Mouse (Mus musculus) megakaryocyte-erythroid progenitor cell, adult 5-6 weeks (primary cell): ENCODE results near the gene Top2a. TPM values are rescaled to one million over a fixed set of nuclear protein-coding genes. Genes with fewer than 3 reads are reported as not detected.

ENCODE experiments used
- ATAC-seq: replicated peaks from 2 replicates; pipeline ENCODE4 v1.8.0; 2016; ENCODE audit warnings: mild to moderate bottlenecking, inconsistent platforms; ENCODE audit not compliant: severe bottlenecking, poor library complexity, low FRiP score, low TSS enrichment
- total RNA-seq, 2 experiments: library from RNA; stranded (forward) in 1 of 2; stranded (reverse) in 1 of 2; fragments of 200-1000, 215-1000 nt in 1 of 2; fragments of >200 nt in 1 of 2; fragmentation: Nextera tagmentation in 1 of 2; gene quantifications; 2 replicates each; pipeline ENCODE4 v1.2.3; 2014 to 2017

Gene Top2a
- total RNA-seq, 2 experiments from 2014 or later = 363 to 444 TPM

DNA sequence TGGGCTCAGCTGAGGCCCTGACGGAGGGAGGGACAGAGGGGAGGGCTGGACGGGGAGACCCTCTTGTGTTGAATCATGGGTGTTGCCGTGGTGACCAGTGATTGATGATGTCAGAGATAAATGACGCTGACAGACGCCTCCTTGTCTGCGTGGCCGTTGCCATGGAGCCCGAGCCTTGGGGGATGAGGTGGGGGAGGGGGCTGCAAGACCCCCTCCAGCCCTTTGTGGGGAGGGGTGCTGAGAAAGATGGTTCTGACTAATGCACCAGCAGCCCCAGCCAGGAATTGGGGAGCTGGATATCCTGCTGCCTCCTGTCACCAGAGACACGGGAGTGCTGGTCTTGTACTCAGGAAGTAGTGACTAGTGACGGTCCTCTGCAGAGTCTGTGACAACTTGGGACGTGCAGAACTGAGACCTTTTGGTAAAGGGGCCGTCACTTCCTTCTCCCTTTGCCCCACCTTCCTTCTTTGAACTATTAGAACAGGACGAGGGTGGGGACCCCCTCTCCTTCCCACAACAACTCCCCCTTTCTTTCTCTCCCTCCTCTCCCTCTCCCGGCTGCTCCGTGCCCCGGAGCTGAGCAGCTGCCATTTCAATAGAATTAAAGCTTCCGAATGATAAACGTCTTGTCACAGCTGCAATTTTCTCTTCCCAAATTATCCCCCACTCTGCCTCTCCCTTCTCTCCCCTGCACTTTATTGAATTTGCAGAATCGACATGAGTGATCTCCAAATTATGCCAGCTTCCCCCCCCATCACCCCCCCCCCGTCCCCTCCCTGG, 55.1 kb downstream of the Top2a start:
- ATAC-seq = no peak

GRCm38 (mm10) chr11:98968079-98968478, 55.9 kb downstream of the Top2a start:
- no peak for ATAC-seq

DNA sequence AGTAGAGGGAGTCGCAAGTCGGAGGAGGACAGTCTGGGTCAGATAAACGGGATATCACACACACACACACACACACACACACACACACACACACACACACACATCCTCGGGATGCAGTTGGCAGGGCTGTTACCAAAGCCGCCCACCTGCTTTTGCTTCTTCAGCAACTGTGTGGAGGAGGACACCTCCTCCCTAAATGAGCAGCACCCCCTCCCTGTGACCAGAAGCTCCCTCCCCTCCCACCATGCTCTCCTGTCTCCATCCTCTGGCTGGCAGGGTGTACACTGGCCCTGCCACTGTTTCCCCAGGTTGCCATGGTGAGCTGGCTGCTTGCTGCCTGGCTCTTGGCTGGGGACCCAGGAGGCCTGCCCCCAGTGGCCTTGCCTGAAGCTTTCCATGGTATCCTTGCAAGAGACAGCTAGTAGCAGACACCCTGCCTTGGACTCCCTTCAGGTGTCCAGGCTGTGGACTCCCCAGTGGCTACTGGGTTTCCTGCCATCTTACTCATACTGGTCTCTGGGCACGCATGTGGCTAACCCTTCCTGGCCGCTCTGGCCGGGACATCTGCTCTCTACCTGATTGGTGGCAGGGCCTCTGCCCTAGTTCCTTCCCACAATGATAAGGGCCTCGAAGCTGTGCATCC, 57.4 kb downstream of the Top2a start:
- peak; percentile 53 for ATAC-seq

DNA sequence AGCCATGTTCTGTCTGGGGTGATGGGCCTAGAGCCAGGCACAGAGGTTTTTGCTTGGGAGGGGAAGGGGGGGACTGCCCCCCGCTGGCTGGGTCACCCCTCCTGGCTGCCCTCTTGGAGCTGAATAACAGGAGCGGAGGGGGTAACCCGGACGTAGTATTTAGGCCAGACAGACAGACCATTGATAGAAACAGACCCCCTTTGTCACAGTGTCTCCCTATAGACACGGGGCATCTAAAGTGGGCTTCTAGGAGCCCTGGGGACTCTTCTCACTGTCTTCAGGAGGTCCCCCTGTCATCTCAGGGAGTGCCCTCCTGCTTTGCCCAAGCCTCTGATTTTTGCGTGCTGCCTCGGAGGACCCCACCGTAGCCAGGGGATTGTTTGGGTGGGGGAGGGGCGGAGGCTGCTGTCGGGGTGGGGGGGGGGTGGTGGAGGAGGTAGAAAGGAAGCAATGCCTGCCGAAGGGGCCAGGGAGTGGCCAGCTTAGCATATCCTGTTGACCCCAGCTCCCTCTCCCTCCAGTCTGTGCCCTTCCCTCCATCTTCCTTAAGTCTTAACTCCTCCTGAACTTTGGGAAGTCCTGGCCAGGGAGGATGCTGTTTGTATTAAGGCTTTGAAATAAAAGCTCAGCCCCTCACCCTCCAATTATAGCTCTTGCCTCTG, 58.4 kb downstream of the Top2a start:
- no peak for ATAC-seq

DNA sequence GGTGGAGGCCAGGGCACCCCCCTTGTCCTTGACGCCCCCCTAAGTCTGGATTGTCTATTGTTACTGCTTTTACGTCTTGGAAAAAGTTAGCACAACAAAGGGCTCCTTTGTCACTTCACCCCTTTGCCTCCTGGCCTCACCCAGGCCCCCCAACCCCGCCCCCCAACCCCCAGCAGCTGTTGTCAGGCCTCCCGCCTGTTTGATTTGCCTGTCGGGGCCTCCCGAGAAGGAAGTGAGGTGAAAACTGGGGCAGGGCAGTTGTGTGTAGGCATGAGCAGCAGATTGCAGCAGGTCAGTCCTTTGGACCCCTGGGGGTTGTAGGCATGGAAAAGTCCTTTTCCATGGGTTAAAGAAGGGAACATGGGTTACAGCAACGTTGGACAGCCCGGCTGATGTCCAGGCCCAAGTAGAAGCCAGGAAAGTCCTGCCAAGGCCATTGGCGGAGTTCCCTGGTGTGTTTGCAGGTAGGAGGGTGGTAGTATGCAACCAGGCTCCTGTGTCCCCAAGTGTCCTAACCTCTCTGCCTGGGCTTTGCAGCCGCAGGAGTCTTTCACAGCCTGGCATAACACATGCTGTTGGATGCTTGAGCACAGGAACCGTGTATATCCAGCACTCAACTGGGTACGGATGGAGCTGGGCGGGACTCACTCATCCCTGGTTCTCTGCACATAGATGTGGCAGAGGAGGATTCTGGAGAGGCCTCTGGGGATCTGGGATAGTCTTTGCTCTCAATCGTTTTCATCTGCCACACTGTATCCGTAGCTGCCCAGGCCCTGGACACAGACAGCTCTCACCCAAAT, 59.2 kb downstream of the Top2a start:
- ATAC-seq = no peak

- no peak for ATAC-seq
Measured at GRCm38 (mm10) chr11:98964201-98964615, 59.8 kb downstream of the Top2a start.

DNA sequence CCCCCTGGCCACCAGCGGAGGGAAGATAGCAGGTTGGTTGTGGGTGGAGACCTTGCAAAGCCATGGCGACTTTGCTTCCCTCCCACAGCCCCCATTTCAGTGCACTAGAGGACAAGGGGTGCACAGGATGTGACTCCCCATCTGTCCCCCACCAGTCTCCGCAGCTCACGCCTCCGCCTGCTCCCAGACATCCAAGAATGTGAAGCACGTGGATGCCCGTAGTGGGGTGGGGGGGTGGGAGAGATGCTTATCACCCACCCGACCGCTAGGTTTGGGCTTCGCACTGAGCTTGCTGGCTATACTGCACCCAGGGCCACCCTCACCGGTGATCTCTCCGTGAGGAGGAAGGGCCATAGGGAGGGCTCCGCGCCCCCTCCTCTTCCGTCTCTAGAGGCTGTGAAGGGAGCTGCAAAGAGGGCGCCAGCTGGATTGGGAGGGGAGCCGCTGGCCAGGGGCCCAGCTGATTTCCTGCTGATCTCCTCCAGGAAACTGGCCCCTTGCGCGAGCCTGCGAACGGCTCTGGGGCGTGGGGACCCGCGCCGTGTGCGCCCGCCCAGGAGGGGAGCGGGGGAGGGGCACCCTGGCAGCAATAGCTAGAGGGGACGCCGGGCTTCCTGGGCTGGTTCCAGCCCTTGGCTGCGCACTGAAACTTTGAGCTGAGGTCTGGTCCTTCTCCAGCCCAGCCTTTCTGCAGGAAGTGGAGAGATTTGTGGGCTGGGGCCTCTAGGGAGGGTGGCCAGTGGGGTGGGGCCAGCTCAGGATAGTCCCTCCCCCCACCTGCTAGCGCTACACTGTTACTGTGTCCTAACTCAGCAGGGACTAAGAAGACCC, 60.6 kb downstream of the Top2a start:
- ATAC-seq = no peak

DNA sequence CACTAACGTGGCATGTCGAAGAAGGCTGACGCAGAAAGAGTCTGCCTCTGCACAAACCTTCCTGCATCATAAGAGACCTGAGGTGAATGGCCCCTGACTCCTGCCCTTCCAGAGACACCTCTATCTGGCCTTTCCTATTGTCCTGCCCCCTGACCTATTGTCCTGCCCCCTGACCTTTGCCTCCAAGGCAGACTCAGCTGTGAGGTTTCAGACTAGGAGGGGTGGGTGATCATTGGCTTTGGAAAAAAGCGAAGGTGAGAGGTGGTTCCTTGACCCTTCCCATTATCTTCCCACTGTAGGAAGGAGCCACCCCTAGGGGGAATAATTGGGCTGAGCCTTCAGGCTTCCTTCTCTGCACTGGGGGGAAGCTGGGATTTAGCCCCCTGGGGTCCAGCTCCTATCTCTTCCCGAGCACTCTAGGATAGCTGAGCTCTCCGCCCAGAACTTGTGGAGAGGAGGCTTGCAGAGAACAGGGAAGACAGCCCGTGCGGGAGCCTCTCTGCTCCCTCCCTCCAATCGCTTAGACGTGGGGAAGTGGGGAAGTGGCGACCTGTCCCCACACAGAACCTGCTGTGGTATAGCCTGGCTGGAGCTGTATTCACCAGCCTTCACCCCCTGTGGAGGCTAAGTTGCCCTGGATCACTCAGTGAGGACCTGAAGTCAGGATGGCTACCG, 61.4 kb downstream of the Top2a start:
- no peak for ATAC-seq

DNA sequence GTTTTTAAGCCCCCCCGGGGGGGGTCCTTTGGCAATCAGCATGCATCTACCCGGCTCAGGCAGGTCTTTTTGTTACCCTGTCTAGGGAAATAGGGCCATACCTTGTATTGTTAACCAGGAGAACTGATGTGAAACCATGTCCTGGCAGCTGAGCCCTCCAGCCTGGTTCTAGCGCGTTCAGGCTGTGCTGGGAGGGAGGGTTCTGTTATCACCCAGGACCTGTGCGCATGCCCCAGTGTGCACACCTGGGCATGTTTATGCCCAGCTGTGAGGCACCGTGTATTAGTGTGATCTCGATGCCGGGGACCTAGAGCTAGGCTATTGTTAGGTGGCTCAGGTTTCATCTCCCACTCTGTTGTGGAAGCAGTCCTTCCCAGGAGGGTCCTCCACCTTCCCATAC, 62.2 kb downstream of the Top2a start:
- no peak for ATAC-seq

DNA sequence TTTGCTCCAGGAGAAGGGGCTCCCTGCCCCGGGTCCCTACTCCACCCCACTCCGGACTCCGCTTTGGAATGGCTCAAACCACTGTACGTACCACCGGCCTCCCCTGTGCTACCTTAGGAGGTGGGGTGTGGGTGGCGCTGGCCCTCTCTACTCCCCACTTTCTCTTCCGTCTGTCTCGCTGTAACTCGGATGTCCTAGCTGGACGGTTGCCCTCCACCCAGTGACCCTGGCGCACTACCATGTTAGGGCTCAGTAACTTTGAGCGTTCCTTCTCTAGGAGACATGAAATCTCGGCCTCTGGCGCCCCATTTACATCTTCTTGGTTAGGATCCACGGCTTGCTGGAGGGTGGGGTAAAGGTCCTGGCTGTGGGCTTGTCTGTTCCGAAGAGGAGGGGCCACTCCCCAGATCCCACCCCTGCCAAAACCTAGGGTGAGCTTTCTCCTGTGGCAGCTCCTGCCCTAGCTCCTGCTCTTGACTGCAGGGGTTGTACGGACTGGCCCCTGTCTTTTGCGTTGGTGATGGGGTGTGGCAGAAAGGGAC, 62.9 kb downstream of the Top2a start:
- no peak for ATAC-seq

- no peak for ATAC-seq
Measured at GRCm38 (mm10) chr11:98960313-98960906, 63.6 kb downstream of the Top2a start.

DNA sequence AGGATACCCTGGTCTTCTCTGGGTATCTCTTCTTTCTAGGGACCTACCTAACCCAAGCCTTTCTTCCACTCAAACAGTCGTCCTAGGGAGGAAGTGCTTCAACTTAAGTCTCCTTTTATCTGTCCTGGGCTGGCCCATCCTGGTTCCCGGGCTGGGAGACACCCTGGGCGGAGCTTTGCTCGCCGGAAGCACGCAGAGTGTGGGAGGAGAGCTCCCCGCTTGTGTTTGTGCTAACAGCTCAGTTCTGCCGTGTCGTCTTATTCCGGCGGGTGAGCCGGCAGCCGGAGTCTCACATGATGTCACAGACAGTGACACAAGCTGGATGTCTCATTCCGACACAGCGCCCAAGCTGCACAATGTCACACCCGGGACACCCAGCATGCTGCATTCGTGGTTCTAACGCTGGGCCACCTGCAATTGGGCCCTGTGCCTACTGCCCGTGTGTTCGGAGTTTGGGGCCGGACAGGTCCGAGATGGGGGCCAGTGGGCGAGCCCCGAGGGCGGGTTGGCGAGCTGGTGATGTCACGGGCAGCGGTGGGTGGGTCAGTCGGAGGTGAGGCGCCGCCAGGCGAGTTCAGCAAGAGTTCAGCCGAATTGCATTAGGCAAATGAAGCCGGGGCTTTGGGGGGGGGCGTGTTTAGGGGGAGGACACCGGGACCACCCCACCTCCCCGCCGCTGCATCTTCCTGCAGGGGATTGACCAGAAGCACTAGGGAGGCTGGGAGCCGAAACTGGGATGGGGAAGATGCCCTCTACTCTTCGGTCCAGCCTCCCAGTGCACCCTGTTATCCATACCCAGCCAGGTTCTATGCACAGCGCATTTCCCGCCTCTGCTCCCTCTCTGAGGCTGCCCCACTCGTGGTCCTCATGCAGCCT, 64.3 kb downstream of the Top2a start:
- peak; percentile 82 for ATAC-seq

GRCm38 (mm10) chr11:98956340-98956739, 67.6 kb downstream of the Top2a start:
- no peak for ATAC-seq

DNA sequence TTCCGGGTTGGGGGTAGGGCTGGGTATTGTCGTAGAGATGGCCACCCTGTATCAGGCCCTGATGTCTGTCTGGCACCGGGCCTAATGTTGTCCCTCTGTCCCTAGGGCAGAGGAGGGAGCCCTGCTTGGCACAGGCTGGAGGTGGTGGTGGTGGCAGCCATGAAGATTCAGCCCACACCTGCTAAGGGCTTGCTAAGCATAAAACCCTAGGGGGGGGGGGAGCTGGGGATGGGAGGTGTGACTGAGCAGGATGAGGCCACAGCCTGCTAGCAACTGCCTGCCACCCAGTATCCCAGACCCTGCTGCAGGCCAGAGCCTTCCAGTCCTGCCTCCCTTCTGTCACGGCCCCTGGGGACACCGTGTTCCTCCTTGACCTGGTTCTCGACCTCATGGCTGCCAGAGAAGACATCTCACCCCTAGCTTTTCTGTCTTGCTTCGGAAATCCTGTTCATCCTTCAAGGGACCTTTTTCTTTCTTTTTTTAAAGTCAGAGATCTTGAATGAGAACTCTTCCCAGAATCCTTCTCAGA, 68.2 kb downstream of the Top2a start:
- ATAC-seq = 0 out of 2 replicates have a peak, but pooled peaks have one; percentile 17

DNA sequence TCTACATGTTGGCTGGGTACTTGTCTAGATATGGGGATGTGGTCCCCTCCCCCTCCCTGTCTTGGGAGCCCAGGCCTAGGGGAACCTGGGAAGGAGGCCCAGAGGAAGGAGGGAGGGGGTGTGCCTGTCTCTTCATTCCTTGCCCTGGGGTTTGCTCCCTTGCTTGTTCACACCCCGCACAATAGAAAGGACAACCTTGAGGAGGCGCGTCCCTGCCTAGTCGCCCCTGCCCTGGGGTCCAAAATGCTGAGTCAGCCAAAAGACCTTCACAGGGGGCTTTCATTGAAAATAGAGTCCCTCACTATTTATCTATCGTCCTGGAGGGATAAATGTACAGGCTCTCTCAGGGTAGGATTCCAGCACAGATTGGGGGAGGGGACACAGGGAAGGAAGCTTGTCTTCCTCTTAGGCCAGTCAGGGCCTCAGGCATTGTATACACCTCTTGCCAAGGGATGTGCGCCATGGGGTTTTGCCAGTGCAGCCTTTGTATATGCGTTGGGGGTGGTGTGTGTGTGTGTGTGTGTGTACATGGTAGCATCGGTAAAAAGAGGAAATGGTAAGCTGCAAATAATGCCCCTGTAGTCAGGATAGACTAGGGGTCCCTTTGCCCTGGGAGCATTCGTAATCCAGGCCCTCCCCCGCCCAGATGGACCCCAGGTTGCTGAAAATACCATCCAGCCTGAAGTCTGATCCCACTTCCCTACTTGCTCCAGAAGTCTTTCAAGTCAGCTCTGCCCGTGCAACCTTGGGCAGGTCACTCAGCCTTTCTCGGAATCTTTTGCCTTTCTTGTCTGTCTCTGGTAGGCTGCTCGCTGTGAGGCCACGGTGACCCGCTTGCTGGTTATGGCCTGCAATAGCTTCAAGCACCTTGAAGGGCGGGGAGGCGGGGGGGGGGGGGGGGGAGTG, 68.9 kb downstream of the Top2a start:
- no peak for ATAC-seq

GRCm38 (mm10) chr11:98954373-98954772, 69.6 kb downstream of the Top2a start:
- ATAC-seq = 0 out of 2 replicates have a peak, but pooled peaks have one; percentile 24
